Mouse (Mus musculus) brain, embryonic 14.5 days (tissue): ENCODE results near the gene Gm20517.

ENCODE experiments used
- CTCF ChIP-seq: fragments of 200-500 bp; IDR thresholded peaks from 2 replicates; pipeline ENCODE4 v1.5.1; 2012; ENCODE audit warnings: inconsistent platforms, mild to moderate bottlenecking, moderate library complexity, borderline replicate concordance; ENCODE audit not compliant: insufficient read depth, insufficient read length; ENCODE audit errors: extremely low read depth
- POLR2A ChIP-seq: fragments of 200-500 bp; IDR thresholded peaks from 2 replicates; pipeline ENCODE4 v1.6.1; 2012; ENCODE audit warnings: mild to moderate bottlenecking, inconsistent platforms, borderline replicate concordance; ENCODE audit not compliant: poor library complexity, insufficient read depth, insufficient read length, severe bottlenecking; ENCODE audit errors: extremely low read depth

DNA sequence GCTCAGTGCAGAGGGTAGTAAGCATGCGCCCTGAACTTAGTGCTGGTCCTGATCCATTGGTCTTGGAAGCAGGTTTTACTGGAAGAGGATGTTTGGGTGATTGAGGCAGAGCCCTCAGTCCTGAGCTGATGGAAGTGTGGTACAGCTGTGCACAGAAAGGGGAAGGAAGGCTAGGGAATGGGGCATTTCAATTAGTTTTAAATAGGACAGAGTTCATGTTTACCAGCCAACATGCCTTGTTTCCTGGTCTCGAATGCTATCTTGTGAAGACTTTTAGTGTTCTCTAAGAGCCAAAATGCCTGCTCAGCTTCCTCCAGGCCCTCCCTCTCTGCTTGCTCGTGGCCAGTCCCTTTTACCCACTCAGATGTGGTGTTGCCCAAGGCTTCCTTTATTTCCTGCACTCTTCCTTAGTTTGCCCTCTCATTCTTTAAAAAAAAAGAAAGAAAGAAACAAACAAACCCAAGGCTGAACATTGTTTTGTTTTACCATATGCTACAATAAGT, 47.4 kb downstream of the Gm20517 start:
- no peak for TF ChIP-seq CTCF
- TF ChIP-seq POLR2A = no peak
